Comparison of ENCODE assay signal across 17 mouse cellular contexts in genomic region chr15:26688472-26689104, GRCm38 (mm10).
A peak's percentile ranks its signal among the peaks of the same experiment; 100 is the strongest.
DNase-seq lines count a peak whose midpoint lies in the region; ATAC-seq lines count a peak whose summit lies in the region.
"Had no signal": no experiment of that assay in that cellular context is flagged by ENCODE, and none has a peak within 500 bp of the region (broad histone marks: within the 10 kb centered on the region; RNA-seq: fewer than 3 reads in every experiment).

No protein-coding gene starts in this region.

- DNase-seq in hindbrain, embryonic 11.5 days (ENCODE audit: low spot score) = no peak
- DNase-seq in hindbrain, embryonic 10.5 days (ENCODE audit: low spot score) = no peak
- DNase-seq in neural tube, embryonic 10.5 days (ENCODE audit: extremely low spot score, low spot score) = no peak
- DNase-seq in adrenal gland, postnatal 25 days = no peak
- DNase-seq in ovary, postnatal 10 days (ENCODE audit: low spot score) = no peak
- DNase-seq: adrenal gland, postnatal 10 days; cerebellum, adult 18-20 months; cerebellum, adult 9-11 months; cerebellum, postnatal 36 days; forebrain, postnatal 0 days; gastrocnemius, postnatal 14 days; heart, postnatal 36 days had no signal

- no peaks in the 10 kb centered on the region for H3K36me3 ChIP-seq in hindbrain, embryonic 11.5 days (ENCODE audit: control insufficient read depth, insufficient read depth, low read length)
- H3K36me3 ChIP-seq in hindbrain, embryonic 10.5 days = no peaks in the 10 kb centered on the region
- H3K36me3 ChIP-seq in neural tube, embryonic 12.5 days = no peaks in the 10 kb centered on the region
- H3K36me3 ChIP-seq in hindbrain, embryonic 16.5 days (ENCODE audit: control insufficient read depth, insufficient read depth, low read length) = no peaks in the 10 kb centered on the region
- H3K36me3 ChIP-seq in neural tube, embryonic 15.5 days = no peaks in the 10 kb centered on the region
- H3K36me3 ChIP-seq: heart, embryonic 13.5 days had no signal

- WGBS in hindbrain, embryonic 11.5 days = 71% methylated on average over 10 of the region's 10 CpGs
- 83% methylated on average over 10 of the region's 10 CpGs for WGBS in hindbrain, embryonic 10.5 days
- WGBS in neural tube, embryonic 12.5 days = 69% methylated on average over 10 of the region's 10 CpGs
- WGBS in hindbrain, embryonic 16.5 days = 52% methylated on average over 10 of the region's 10 CpGs
- 53% methylated on average over 10 of the region's 10 CpGs for WGBS in neural tube, embryonic 15.5 days

- no peaks in the 10 kb centered on the region for H3K9me3 ChIP-seq in hindbrain, embryonic 11.5 days (ENCODE audit: control insufficient read depth, low read length)
- no peaks in the 10 kb centered on the region for H3K9me3 ChIP-seq in hindbrain, embryonic 10.5 days
- no peaks in the 10 kb centered on the region for H3K9me3 ChIP-seq in neural tube, embryonic 12.5 days
- no peaks in the 10 kb centered on the region for H3K9me3 ChIP-seq in hindbrain, embryonic 16.5 days (ENCODE audit: control insufficient read depth, low read length)
- H3K9me3 ChIP-seq in neural tube, embryonic 15.5 days (replicated peaks) = no peaks in the 10 kb centered on the region
- H3K9me3 ChIP-seq: forebrain, embryonic 13.5 days; heart, embryonic 13.5 days had no signal

- H3K4me2 ChIP-seq in hindbrain, embryonic 11.5 days (replicated peaks; ENCODE audit: low read depth, low read length) = no peak overlapping the region
- no peak overlapping the region for H3K4me2 ChIP-seq in neural tube, embryonic 12.5 days (replicated peaks)
- H3K4me2 ChIP-seq in hindbrain, embryonic 16.5 days (ENCODE audit: low read length) = no peak overlapping the region
- H3K4me2 ChIP-seq in neural tube, embryonic 15.5 days = no peak overlapping the region
- H3K4me2 ChIP-seq: forebrain, embryonic 13.5 days; heart, embryonic 13.5 days had no signal

- H3K27me3 ChIP-seq in hindbrain, embryonic 11.5 days (ENCODE audit: control insufficient read depth, insufficient read depth, low read length) = no peaks in the 10 kb centered on the region
- no peaks in the 10 kb centered on the region for H3K27me3 ChIP-seq in hindbrain, embryonic 10.5 days (ENCODE audit: insufficient read depth, poor library complexity, severe bottlenecking)
- no peaks in the 10 kb centered on the region for H3K27me3 ChIP-seq in neural tube, embryonic 12.5 days (replicated peaks)
- no peaks in the 10 kb centered on the region for H3K27me3 ChIP-seq in hindbrain, embryonic 16.5 days (replicated peaks; ENCODE audit: control insufficient read depth, insufficient read depth, low read length)
- no peaks in the 10 kb centered on the region for H3K27me3 ChIP-seq in neural tube, embryonic 15.5 days (replicated peaks)
- H3K27me3 ChIP-seq: forebrain, embryonic 13.5 days; heart, embryonic 13.5 days had no signal

- peak; percentile 40; the same call in 1 of the 2 replicates for ATAC-seq in hindbrain, embryonic 11.5 days (ENCODE audit: low FRiP score)
- ATAC-seq in neural tube, embryonic 12.5 days (ENCODE audit: low FRiP score, low read depth) = 0 out of 2 replicates have a peak, but pooled peaks have one; percentile 9
- ATAC-seq in hindbrain, embryonic 16.5 days = peak; percentile 65; the same call in 1 of the 2 replicates
- peak; percentile 31; the same call in 1 of the 2 replicates for ATAC-seq in neural tube, embryonic 15.5 days (ENCODE audit: low FRiP score)
- ATAC-seq: forebrain, postnatal 0 days had no signal

- no peak overlapping the region for H3K27ac ChIP-seq in hindbrain, embryonic 11.5 days (ENCODE audit: low read depth, low read length)
- H3K27ac ChIP-seq in hindbrain, embryonic 10.5 days = no peak overlapping the region
- H3K27ac ChIP-seq in neural tube, embryonic 12.5 days = no peak overlapping the region
- no peak overlapping the region for H3K27ac ChIP-seq in hindbrain, embryonic 16.5 days (ENCODE audit: low read depth, low read length)
- H3K27ac ChIP-seq in neural tube, embryonic 15.5 days (replicated peaks) = no peak overlapping the region
- H3K27ac ChIP-seq: forebrain, embryonic 13.5 days; heart, embryonic 13.5 days had no signal

- H3K4me3 ChIP-seq in hindbrain, embryonic 11.5 days (ENCODE audit: low read depth, low read length) = no peak overlapping the region
- no peak overlapping the region for H3K4me3 ChIP-seq in hindbrain, embryonic 10.5 days
- no peak overlapping the region for H3K4me3 ChIP-seq in neural tube, embryonic 12.5 days
- H3K4me3 ChIP-seq in hindbrain, embryonic 16.5 days (ENCODE audit: low read length) = no peak overlapping the region
- no peak overlapping the region for H3K4me3 ChIP-seq in neural tube, embryonic 15.5 days (replicated peaks)
- H3K4me3 ChIP-seq: forebrain, embryonic 13.5 days; heart, embryonic 13.5 days had no signal

- no peak overlapping the region for H3K9ac ChIP-seq in hindbrain, embryonic 11.5 days (ENCODE audit: low read depth, low read length)
- H3K9ac ChIP-seq in neural tube, embryonic 12.5 days = no peak overlapping the region
- H3K9ac ChIP-seq in hindbrain, embryonic 16.5 days (ENCODE audit: low read depth, low read length) = no peak overlapping the region
- H3K9ac ChIP-seq in neural tube, embryonic 15.5 days (replicated peaks) = no peak overlapping the region
- H3K9ac ChIP-seq: forebrain, embryonic 13.5 days; forebrain, postnatal 0 days; heart, embryonic 13.5 days had no signal

- H3K4me1 ChIP-seq in hindbrain, embryonic 11.5 days (replicated peaks; ENCODE audit: control insufficient read depth, insufficient read depth, low read length) = no peaks in the 10 kb centered on the region
- peaks cover 3% of the 10 kb centered on the region; the same call in 1 of the 2 replicates for H3K4me1 ChIP-seq in hindbrain, embryonic 10.5 days (replicated peaks)
- H3K4me1 ChIP-seq in neural tube, embryonic 12.5 days = no peaks in the 10 kb centered on the region
- H3K4me1 ChIP-seq in hindbrain, embryonic 16.5 days (ENCODE audit: control insufficient read depth, insufficient read depth, low read depth, low read length) = peaks cover 4% of the 10 kb centered on the region; the same call in 1 of the 2 replicates
- H3K4me1 ChIP-seq in neural tube, embryonic 15.5 days = peaks cover 18% of the 10 kb centered on the region
- H3K4me1 ChIP-seq: heart, embryonic 13.5 days had no signal

Comparison
In these comparisons a context has a peak if more than half of its experiments do, and no peak if none do; other contexts are left out.
1. ATAC-seq: peak in every context shown above with its lines; median percentile 65 in hindbrain, embryonic 16.5 days; 40 in hindbrain, embryonic 11.5 days; 31 in neural tube, embryonic 15.5 days; 9 in neural tube, embryonic 12.5 days.